Mouse (Mus musculus) G1E (cell line): Measurements from ENCODE around the gene Col18a1.

Experiments
- CTCF ChIP-seq: IDR thresholded peaks from 2 replicates; pipeline ENCODE4 v1.5.1; 2012; ENCODE audit warnings: low read depth, low read length, inconsistent platforms, mixed read lengths
- GATA1 ChIP-seq: IDR thresholded peaks from 2 replicates; pipeline ENCODE4 v1.6.1; 2012; ENCODE audit warnings: borderline replicate concordance, low read length, inconsistent platforms, mixed read lengths
- TAL1 ChIP-seq: conservative IDR thresholded peaks from 2 replicates; pipeline ENCODE4 v1.6.1; 2012; ENCODE audit warnings: low read depth, low read length, inconsistent platforms, mixed read lengths

GRCm38 (mm10) chr10:77017061-77017460 is 149.3 kb downstream of the Col18a1 start:
- TF ChIP-seq CTCF (no peak), TAL1 (no peak), GATA1 (no peak)
